Mouse (Mus musculus) CD4-positive naive resting alpha-beta T cell, adult 57 days (primary cell): Measurements from ENCODE around the gene Pqlc3. TPM values are rescaled to one million over a fixed set of nuclear protein-coding genes. Genes with fewer than 3 reads are reported as not detected.

Experiments used
- total RNA-seq: library from RNA; stranded (reverse); gene quantifications from one replicate; pipeline ENCODE4 v1.2.4, GENCODE M21; 2023

Pqlc3 gene
- total RNA-seq, result 16.0 TPM

DNA sequence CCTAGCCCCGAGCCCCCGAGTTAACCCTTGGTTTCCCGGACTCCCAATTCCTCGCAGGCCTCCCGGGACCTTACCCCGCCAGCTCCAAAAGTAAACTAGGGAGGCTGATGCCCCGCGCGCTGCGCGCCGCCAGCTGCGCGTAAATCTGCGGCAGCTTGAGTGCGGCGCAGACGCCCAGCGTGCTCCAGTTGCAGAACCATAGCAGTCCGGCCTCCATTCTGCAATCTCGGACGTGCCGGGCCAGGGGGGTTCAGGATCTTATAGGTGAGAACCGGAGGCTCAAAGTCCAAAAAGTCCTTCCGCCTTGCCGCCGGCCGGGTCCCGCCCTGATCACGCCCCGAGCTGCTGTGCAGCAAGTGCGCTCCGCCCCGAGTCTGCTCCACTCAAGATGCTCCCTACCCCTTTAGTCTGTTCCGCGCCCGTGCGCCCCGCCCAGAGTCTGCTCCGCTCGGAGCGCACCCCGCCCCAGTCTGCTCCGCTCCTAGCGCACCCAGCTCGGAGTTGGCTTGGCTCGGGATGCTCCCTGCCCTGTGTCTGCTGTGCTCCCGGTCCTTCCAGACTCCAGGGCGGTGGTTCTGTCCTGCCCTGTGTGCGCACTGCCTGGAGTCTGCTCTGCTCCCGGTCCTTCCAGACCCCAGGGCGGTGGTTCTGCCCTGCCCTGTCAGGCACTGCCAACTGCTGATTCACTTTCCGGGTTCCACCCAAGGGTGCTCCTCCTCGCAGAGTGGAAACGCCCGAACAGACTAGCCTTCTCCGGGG, at the start of gene Pqlc3:
Gene Pqlc3, minus strand, starts transcription at position 670 of the 759 bp plus-strand sequence.

DNA sequence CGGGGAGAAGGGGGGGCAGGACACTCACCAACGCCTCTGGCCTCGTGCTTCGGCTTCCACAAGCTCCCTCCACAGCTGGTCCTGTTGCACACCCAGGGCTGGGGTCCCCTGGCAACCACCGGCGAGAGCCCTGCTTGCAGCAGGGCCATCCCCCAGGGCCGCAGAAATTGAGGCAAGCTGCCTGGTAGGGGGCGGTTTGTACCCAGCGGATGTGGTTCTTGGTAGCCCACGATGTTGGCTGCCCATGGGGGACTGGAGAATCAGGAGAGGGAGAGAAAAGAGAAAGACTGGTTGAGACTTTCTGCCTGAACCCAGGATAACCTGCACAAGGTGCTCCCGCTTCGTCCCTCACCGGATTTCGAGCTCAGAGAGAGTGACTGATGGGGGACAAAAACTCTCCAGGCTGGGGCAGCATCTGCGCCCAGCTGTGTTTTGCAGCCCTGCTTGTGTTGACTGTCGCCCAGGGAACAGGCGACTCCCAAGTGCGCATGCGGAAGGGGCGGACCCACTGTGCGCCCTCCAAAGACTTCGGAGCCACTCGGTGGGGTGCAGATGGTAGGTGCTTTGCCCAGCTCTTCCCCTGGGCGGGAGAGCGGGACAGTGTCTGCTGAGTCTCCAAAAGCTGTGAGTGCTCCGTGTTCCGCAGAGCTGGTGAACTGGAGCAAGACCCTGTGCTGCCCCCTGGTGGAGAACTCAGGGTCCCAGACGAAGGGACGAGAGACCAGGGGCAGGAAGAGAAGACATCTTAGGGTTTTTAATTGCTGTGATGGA, 11.1 kb upstream of the Pqlc3 start, which contains the start of gene 2410004P03Rik:
Gene 2410004P03Rik, minus strand, starts transcription at position 628 of the 771 bp plus-strand sequence.

Other genes starting within 250 kb of the Pqlc3 start
- gene Greb1, start 199.5 kb downstream of the Pqlc3 start, total RNA-seq, result 5.3 TPM
- 12.5 TPM for gene E2f6, start 189.4 kb downstream of the Pqlc3 start, total RNA-seq
- 44.5 TPM for gene Rock2, start 105.5 kb downstream of the Pqlc3 start, total RNA-seq
- not detected for gene 2410004P03Rik, start 11.3 kb upstream of the Pqlc3 start, total RNA-seq
- gene Kcnf1, start 176.5 kb upstream of the Pqlc3 start, total RNA-seq, result 0.68 TPM